Comparison of ENCODE assay signal across 21 mouse cellular contexts in the genomic region with DNA sequence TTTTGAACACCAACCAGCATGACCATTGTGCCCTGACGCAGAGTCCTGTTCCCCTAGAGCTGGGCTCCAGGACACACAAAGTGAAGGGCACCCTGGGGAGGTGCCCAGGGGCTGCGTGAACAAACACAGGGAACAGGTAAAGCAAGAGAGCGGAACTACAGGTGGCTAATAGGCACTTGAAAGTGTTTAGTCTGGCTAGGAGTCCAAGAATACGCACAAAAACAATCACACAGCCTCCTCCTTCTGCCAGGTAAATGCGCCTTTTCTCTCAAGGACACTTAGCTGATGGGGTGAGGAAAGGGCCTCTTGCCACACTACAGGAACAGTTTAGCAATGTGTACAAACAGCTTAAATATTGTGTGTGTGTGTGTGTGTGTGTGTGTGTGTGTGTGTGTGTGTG. TPM values are rescaled to one million over a fixed set of nuclear protein-coding genes. Genes with fewer than 3 reads are reported as not detected.
DNase-seq lines count a peak whose midpoint lies in the region; ATAC-seq and TF ChIP-seq lines count a peak whose summit lies in the region.
"Had no signal": no experiment of that assay in that cellular context is flagged by ENCODE, and none has a peak within 500 bp of the region (broad histone marks: within the 10 kb centered on the region; RNA-seq: fewer than 3 reads in every experiment).

No protein-coding gene starts in this region.

- intact Hi-C loops in gastrocnemius, adult 2 months (cut with DNase I), result no loop called here

- peak; percentile 94 for TF ChIP-seq EP300 in lung, postnatal 0 days (IDR thresholded peaks at IDR 0.05)

- H3K9ac ChIP-seq in lung, postnatal 0 days (replicated peaks; ENCODE audit: low read depth), result no peak overlapping the region
- H3K9ac ChIP-seq in forebrain, embryonic 11.5 days (ENCODE audit: low read length), result no peak overlapping the region
- H3K9ac ChIP-seq in forebrain, postnatal 0 days, result no peak overlapping the region
- H3K9ac ChIP-seq: forebrain, embryonic 15.5 days; heart, embryonic 12.5 days; hindbrain, embryonic 14.5 days had no signal

- peak overlapping the region; percentile 69 for H3K27ac ChIP-seq in lung, postnatal 0 days (ENCODE audit: low read length)
- H3K27ac ChIP-seq in forebrain, embryonic 11.5 days (ENCODE audit: low read depth, low read length), result no peak overlapping the region
- no peak overlapping the region for H3K27ac ChIP-seq in gastrocnemius, adult 2 months
- H3K27ac ChIP-seq in forebrain, postnatal 0 days (ENCODE audit: low read depth, low read length), result no peak overlapping the region
- H3K27ac ChIP-seq: embryonic facial prominence, embryonic 10.5 days; forebrain, embryonic 10.5 days; forebrain, embryonic 15.5 days; heart, adult 2 months; hindbrain, embryonic 10.5 days; hindbrain, embryonic 14.5 days had no signal

- no peaks in the 10 kb centered on the region for H3K27me3 ChIP-seq in lung, postnatal 0 days (replicated peaks; ENCODE audit: insufficient read depth, low read length)
- no peaks in the 10 kb centered on the region for H3K27me3 ChIP-seq in forebrain, embryonic 11.5 days (ENCODE audit: control insufficient read depth, insufficient read depth, low read length)
- no peaks in the 10 kb centered on the region for H3K27me3 ChIP-seq in forebrain, postnatal 0 days (ENCODE audit: insufficient read depth, low read length)
- H3K27me3 ChIP-seq: forebrain, embryonic 15.5 days; heart, embryonic 12.5 days had no signal

- H3K9me3 ChIP-seq in lung, postnatal 0 days (ENCODE audit: low read length), result no peaks in the 10 kb centered on the region
- H3K9me3 ChIP-seq in forebrain, embryonic 11.5 days (ENCODE audit: control insufficient read depth, low read length), result no peaks in the 10 kb centered on the region
- no peaks in the 10 kb centered on the region for H3K9me3 ChIP-seq in forebrain, postnatal 0 days (ENCODE audit: low read length)
- H3K9me3 ChIP-seq: embryonic facial prominence, embryonic 10.5 days; forebrain, embryonic 10.5 days; forebrain, embryonic 15.5 days; G1E; heart, embryonic 12.5 days; hindbrain, embryonic 10.5 days had no signal

- TF ChIP-seq POLR2A in lung, adult 2 months (IDR thresholded peaks at IDR 0.05; ENCODE audit: borderline replicate concordance, extremely low read depth, low read depth, low read length), result no peak

- 70% methylated on average over 5 of the region's 5 CpGs for WGBS in lung, adult 2 months
- 64% methylated on average over 5 of the region's 5 CpGs for WGBS in lung, postnatal 0 days
- WGBS in forebrain, embryonic 11.5 days, result 82% methylated on average over 5 of the region's 5 CpGs
- WGBS in forebrain, postnatal 0 days, result 91% methylated on average over 5 of the region's 5 CpGs

- H3K4me3 ChIP-seq in lung, adult 2 months (replicated peaks; ENCODE audit: extremely low read depth, low read depth, low read length), result no peak overlapping the region
- H3K4me3 ChIP-seq in lung, postnatal 0 days (ENCODE audit: low read depth, low read length), result no peak overlapping the region
- no peak overlapping the region for H3K4me3 ChIP-seq in forebrain, embryonic 11.5 days (ENCODE audit: low read depth, low read length)
- H3K4me3 ChIP-seq in gastrocnemius, adult 2 months, result no peak overlapping the region
- H3K4me3 ChIP-seq in forebrain, postnatal 0 days (ENCODE audit: low read depth, low read length), result no peak overlapping the region
- H3K4me3 ChIP-seq: embryonic facial prominence, embryonic 10.5 days; forebrain, embryonic 10.5 days; forebrain, embryonic 15.5 days; heart, adult 2 months; heart, embryonic 12.5 days; hindbrain, embryonic 10.5 days had no signal

- H3K4me1 ChIP-seq in lung, adult 2 months (ENCODE audit: control insufficient read depth, insufficient read depth, low read length), result peaks cover 3% of the 10 kb centered on the region; the same call in 1 of the 2 replicates
- no peaks in the 10 kb centered on the region; the same call in 1 of the 2 replicates for H3K4me1 ChIP-seq in lung, postnatal 0 days (ENCODE audit: insufficient read depth, low read depth, low read length)
- H3K4me1 ChIP-seq in forebrain, embryonic 11.5 days (replicated peaks; ENCODE audit: control insufficient read depth, insufficient read depth, low read length), result 0 out of 2 replicates have a peak, but pooled peaks cover 1% of the 10 kb centered on the region
- no peaks in the 10 kb centered on the region for H3K4me1 ChIP-seq in forebrain, postnatal 0 days (ENCODE audit: insufficient read depth)
- H3K4me1 ChIP-seq: embryonic facial prominence, embryonic 10.5 days had no signal

- no peaks in the 10 kb centered on the region for H3K36me3 ChIP-seq in lung, postnatal 0 days (ENCODE audit: insufficient read depth, low read length)
- H3K36me3 ChIP-seq in forebrain, embryonic 11.5 days (ENCODE audit: control insufficient read depth, insufficient read depth, low read length), result no peaks in the 10 kb centered on the region
- no peaks in the 10 kb centered on the region for H3K36me3 ChIP-seq in forebrain, postnatal 0 days (ENCODE audit: insufficient read depth)
- H3K36me3 ChIP-seq: embryonic facial prominence, embryonic 10.5 days; forebrain, embryonic 10.5 days; forebrain, embryonic 15.5 days; G1E; heart, embryonic 12.5 days; hindbrain, embryonic 10.5 days had no signal

- no peak for TF ChIP-seq CTCF in lung, adult 2 months (IDR thresholded peaks at IDR 0.05; ENCODE audit: insufficient read depth, low read length)
- TF ChIP-seq CTCF in lung, postnatal 0 days (IDR thresholded peaks at IDR 0.05), result no peak
- TF ChIP-seq CTCF in gastrocnemius, adult 2 months (IDR thresholded peaks at IDR 0.05), result no peak
- TF ChIP-seq CTCF in forebrain, postnatal 0 days (IDR thresholded peaks at IDR 0.05; ENCODE audit: low read depth), result no peak

- ATAC-seq in lung, postnatal 0 days, result peak; percentile 92
- no peak for ATAC-seq in forebrain, embryonic 11.5 days (replicated peaks; ENCODE audit: low FRiP score)
- ATAC-seq in forebrain, postnatal 0 days, result no peak
- ATAC-seq: CD4-positive, CD25-positive, alpha-beta regulatory T cell, adult 4 months; forebrain, embryonic 15.5 days had no signal

- DNase-seq in lung, adult 2 months, result peak; percentile 52
- peak; percentile 91 for DNase-seq in lung, postnatal 0 days (ENCODE audit: low spot score)
- DNase-seq in lung, postnatal 36 days, result peak; percentile 89
- no peak for DNase-seq in forebrain, embryonic 11.5 days (ENCODE audit: low spot score)
- no peak for DNase-seq in gastrocnemius, adult 2 months
- DNase-seq in forebrain, postnatal 0 days, result no peak
- DNase-seq: adrenal gland, postnatal 14 days; B cell, adult 2 months; cerebellum, adult 2 months; cerebellum, postnatal 10 days; gastrocnemius, postnatal 14 days; heart, adult 2 months had no signal

- no peak overlapping the region for H3K4me2 ChIP-seq in lung, postnatal 0 days (replicated peaks; ENCODE audit: low read depth, low read length)
- no peak overlapping the region for H3K4me2 ChIP-seq in forebrain, embryonic 11.5 days (ENCODE audit: low read depth, low read length, severe bottlenecking)
- H3K4me2 ChIP-seq in forebrain, postnatal 0 days (ENCODE audit: low read depth), result no peak overlapping the region
- H3K4me2 ChIP-seq: forebrain, embryonic 15.5 days; heart, embryonic 12.5 days; hindbrain, embryonic 14.5 days had no signal

RNA-seq across cellular contexts. Expression of a gene that starts 13.1 kb away (rescaled TPM):
- 42.8 and 55.3 TPM in 2 replicates for polyA plus RNA-seq in lung, adult 2 months (2012; rRNA removed)
- polyA plus RNA-seq in lung, postnatal 0 days (2015; fragmentation: Nextera tagmentation; extraction: Ambion mirVana), result 55.6 and 56.4 TPM in 2 replicates
- polyA plus RNA-seq in forebrain, embryonic 11.5 days (2014; fragmentation: Nextera tagmentation; extraction: Ambion mirVana), result 0.39 and 0.96 TPM in 2 replicates
- not detected for total RNA-seq in gastrocnemius, adult 2 months (2021)
- 0.86 and 2.4 TPM in 2 replicates for total RNA-seq in forebrain, postnatal 0 days (2014; rRNA removed)
- polyA plus RNA-seq in forebrain, postnatal 0 days (2015; fragmentation: Nextera tagmentation; extraction: Ambion mirVana), result 1.3 and 1.6 TPM in 2 replicates
- total RNA-seq: gastrocnemius, postnatal 14 days; heart, adult 2 months; heart, postnatal 25 days had no signal
- polyA plus RNA-seq: CD4-positive, CD25-positive, alpha-beta regulatory T cell, adult 4 months; G1E had no signal

RNA-seq across cellular contexts. Expression of a gene that starts 32.2 kb away (rescaled TPM):
- polyA plus RNA-seq in lung, adult 2 months (2012; rRNA removed), result 2.5 and 3.7 TPM in 2 replicates
- polyA plus RNA-seq in lung, postnatal 0 days (2015; fragmentation: Nextera tagmentation; extraction: Ambion mirVana), result 7.4 and 7.9 TPM in 2 replicates
- 33.7 and 36.1 TPM in 2 replicates for polyA plus RNA-seq in forebrain, embryonic 11.5 days (2014; fragmentation: Nextera tagmentation; extraction: Ambion mirVana)
- total RNA-seq in gastrocnemius, adult 2 months (2021), result 1 to 10 TPM; 8.8 to 9.2 TPM
- total RNA-seq in forebrain, postnatal 0 days (2014; rRNA removed), result 11.6 and 13.9 TPM in 2 replicates
- polyA plus RNA-seq in forebrain, postnatal 0 days (2015; fragmentation: Nextera tagmentation; extraction: Ambion mirVana), result 9.1 and 13.2 TPM in 2 replicates

RNA-seq across cellular contexts. Expression of a gene that starts 49.8 kb away (rescaled TPM):
- polyA plus RNA-seq in lung, adult 2 months (2012; rRNA removed), result 55.2 and 76.8 TPM in 2 replicates
- polyA plus RNA-seq in lung, postnatal 0 days (2015; fragmentation: Nextera tagmentation; extraction: Ambion mirVana), result 249 and 298 TPM in 2 replicates
- 511 and 517 TPM in 2 replicates for polyA plus RNA-seq in forebrain, embryonic 11.5 days (2014; fragmentation: Nextera tagmentation; extraction: Ambion mirVana)
- 10 to 100 TPM; 40.1 to 49.5 TPM for total RNA-seq in gastrocnemius, adult 2 months (2021)
- 152 and 182 TPM in 2 replicates for total RNA-seq in forebrain, postnatal 0 days (2014; rRNA removed)
- polyA plus RNA-seq in forebrain, postnatal 0 days (2015; fragmentation: Nextera tagmentation; extraction: Ambion mirVana), result 223 and 247 TPM in 2 replicates

Comparison
In these comparisons a context has a peak if more than half of its experiments do, and no peak if none do; other contexts are left out.
1. DNase-seq: peak in lung, adult 2 months (single experiment), lung, postnatal 0 days (single experiment) and lung, postnatal 36 days (single experiment); none in forebrain, embryonic 11.5 days (single experiment), gastrocnemius, adult 2 months (single experiment) and forebrain, postnatal 0 days (single experiment).
2. RNA of a gene that starts 13.1 kb away (polyA plus RNA-seq): 55.6 to 56.4 TPM in lung, postnatal 0 days and 42.8 to 55.3 TPM in lung, adult 2 months; 1.3 to 1.6 TPM in forebrain, postnatal 0 days and 0.39 to 0.96 TPM in forebrain, embryonic 11.5 days; every median in the first group is over 10 times any median in the second.